Mouse (Mus musculus) liver, postnatal 0 days (tissue): ENCODE results near the gene Cela1.

Experiments
- CTCF ChIP-seq: sonication (generic); IDR thresholded peaks from 2 replicates; pipeline ENCODE4 v1.5.1; 2016; ENCODE audit warnings: antibody characterized with exemption, low read depth
- EP300 ChIP-seq: IDR thresholded peaks from 2 replicates; pipeline ENCODE4 v1.6.1; 2016; ENCODE audit warnings: antibody characterized with exemption, low read depth, mild to moderate bottlenecking

- TF ChIP-seq CTCF (no peak), EP300 (no peak)
These were observed 43.4 kb upstream of the Cela1 start for GRCm38 (mm10) chr15:100731081-100731480.
